ENCODE assay signal across 8 mouse cellular contexts in the genomic region with DNA sequence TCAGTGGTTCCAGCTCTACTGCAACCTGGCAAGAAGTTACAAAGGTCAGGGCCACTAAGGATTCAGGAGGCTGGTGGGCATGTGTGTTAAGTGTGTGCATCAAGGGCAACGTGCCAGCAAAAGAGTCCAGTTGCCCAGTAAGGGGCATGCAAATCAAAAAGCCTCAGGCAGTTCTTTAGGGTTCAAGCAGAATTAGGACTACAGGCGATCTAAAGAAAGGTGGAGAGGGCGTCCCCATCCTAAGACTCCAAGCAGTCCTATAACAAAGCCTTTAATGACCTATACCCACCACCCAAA. TPM values are rescaled to one million over a fixed set of nuclear protein-coding genes. Genes with fewer than 3 reads are reported as not detected.
DNase-seq lines count a peak whose midpoint lies in the region; ATAC-seq and TF ChIP-seq lines count a peak whose summit lies in the region.

No protein-coding gene starts in this region.

- 0 out of 2 replicates have a peak, but pooled peaks cover 7% of the 10 kb centered on the region for H3K36me3 ChIP-seq in hindbrain, embryonic 11.5 days (ENCODE audit: control insufficient read depth, insufficient read depth, low read length)
- peaks cover 61% of the 10 kb centered on the region for H3K36me3 ChIP-seq in limb, embryonic 15.5 days

- peaks cover 8% of the 10 kb centered on the region; the same call in 1 of the 2 replicates for H3K4me1 ChIP-seq in bone marrow, adult 2 months (ENCODE audit: control insufficient read depth, insufficient read depth, low read length)
- peaks cover 10% of the 10 kb centered on the region for H3K4me1 ChIP-seq in hindbrain, embryonic 11.5 days (replicated peaks; ENCODE audit: control insufficient read depth, insufficient read depth, low read length)
- H3K4me1 ChIP-seq in limb, embryonic 15.5 days = peaks cover 45% of the 10 kb centered on the region

- WGBS in bone marrow, adult 2 months = 14% methylated on average over 3 of the region's 3 CpGs
- WGBS in hindbrain, embryonic 11.5 days = 26% methylated on average over 3 of the region's 3 CpGs
- 19% methylated on average over 3 of the region's 3 CpGs for WGBS in limb, embryonic 15.5 days

- TF ChIP-seq CTCF in gastrocnemius, adult 2 months (IDR thresholded peaks at IDR 0.05) = no peak
- no peak for TF ChIP-seq CTCF in bone marrow, adult 2 months (IDR thresholded peaks at IDR 0.05; ENCODE audit: control insufficient read depth, insufficient read depth, low read length)

- peak overlapping the region; percentile 79 for H3K9ac ChIP-seq in hindbrain, embryonic 11.5 days (ENCODE audit: low read depth, low read length)
- H3K9ac ChIP-seq in limb, embryonic 15.5 days = peak overlapping the region; percentile 91

- TF ChIP-seq POLR2A in bone marrow, adult 2 months (IDR thresholded peaks at IDR 0.05; ENCODE audit: borderline replicate concordance, control insufficient read depth, low read depth, low read length) = no peak

- peak overlapping the region; percentile 91 for H3K4me3 ChIP-seq in gastrocnemius, adult 2 months
- peak overlapping the region; percentile 92 for H3K4me3 ChIP-seq in bone marrow, adult 2 months (replicated peaks; ENCODE audit: control insufficient read depth, low read depth, low read length)
- peak overlapping the region; percentile 69 for H3K4me3 ChIP-seq in hindbrain, embryonic 11.5 days (ENCODE audit: low read depth, low read length)
- peak overlapping the region; percentile 75 for H3K4me3 ChIP-seq in limb, embryonic 15.5 days

- peak overlapping the region; percentile 75 for H3K4me2 ChIP-seq in hindbrain, embryonic 11.5 days (replicated peaks; ENCODE audit: low read depth, low read length)
- peak overlapping the region; percentile 74 for H3K4me2 ChIP-seq in limb, embryonic 15.5 days

- H3K27me3 ChIP-seq in hindbrain, embryonic 11.5 days (ENCODE audit: control insufficient read depth, insufficient read depth, low read length) = no peaks in the 10 kb centered on the region
- no peaks in the 10 kb centered on the region for H3K27me3 ChIP-seq in limb, embryonic 15.5 days

- H3K9me3 ChIP-seq in hindbrain, embryonic 11.5 days (ENCODE audit: control insufficient read depth, low read length) = no peaks in the 10 kb centered on the region
- H3K9me3 ChIP-seq in limb, embryonic 15.5 days = no peaks in the 10 kb centered on the region

- no peak for DNase-seq in gastrocnemius, adult 2 months
- DNase-seq in gastrocnemius, postnatal 25 days = no peak
- DNase-seq in hindbrain, embryonic 11.5 days (ENCODE audit: low spot score) = no peak
- DNase-seq in thymus, postnatal 0 days (ENCODE audit: low spot score) = no peak
- no peak for DNase-seq in embryo, embryonic 10 days (ENCODE audit: low spot score)

- ATAC-seq in hindbrain, embryonic 11.5 days (ENCODE audit: low FRiP score) = no peak
- ATAC-seq in limb, embryonic 15.5 days (ENCODE audit: insufficient number of reproducible peaks, low FRiP score, low TSS enrichment, low read depth) = no peak
- ATAC-seq in granulocyte monocyte progenitor cell, adult 5-6 weeks (replicated peaks; ENCODE audit: poor library complexity, severe bottlenecking) = no peak

- peak overlapping the region; percentile 97 for H3K27ac ChIP-seq in gastrocnemius, adult 2 months
- H3K27ac ChIP-seq in bone marrow, adult 2 months (ENCODE audit: control insufficient read depth, insufficient read depth, low read depth, low read length, poor library complexity) = peak overlapping the region; percentile 95
- peak overlapping the region; percentile 79 for H3K27ac ChIP-seq in hindbrain, embryonic 11.5 days (ENCODE audit: low read depth, low read length)
- peak overlapping the region; percentile 93 for H3K27ac ChIP-seq in limb, embryonic 15.5 days

- intact Hi-C loops in gastrocnemius, adult 2 months (cut with DNase I) = loop anchor here (10.0 kb wide), 1 partner anchor 651 kb away; the partner anchor contains the start of genes Gabarap and Phf23

RNA-seq across cellular contexts. Expression of gene Rnf167, which starts 0.8 kb away (rescaled TPM):
- 10 to 100 TPM; 35.0 to 38.4 TPM for total RNA-seq in gastrocnemius, adult 2 months (2021)
- 10 to 100 TPM; 29.5 to 32.6 TPM for total RNA-seq in gastrocnemius, postnatal 25 days (2021)
- 125 and 265 TPM in 2 replicates for polyA plus RNA-seq in bone marrow, adult 2 months (2011; ENCODE audit: insufficient read depth, insufficient read length, low replicate concordance, missing spikeins)
- 86.6 and 94.3 TPM in 2 replicates for polyA plus RNA-seq in hindbrain, embryonic 11.5 days (2014; fragmentation: Nextera tagmentation; extraction: Ambion mirVana)
- polyA plus RNA-seq in limb, embryonic 15.5 days (2015; fragmentation: Nextera tagmentation; extraction: Ambion mirVana) = 124 TPM in 2 replicates
- total RNA-seq in granulocyte monocyte progenitor cell, adult 5-6 weeks (2014; fragmentation: Nextera tagmentation) = 35.4 and 51.1 TPM in 2 replicates
- total RNA-seq in granulocyte monocyte progenitor cell, adult 5-6 weeks (2017) = 32.7 and 34.6 TPM in 2 replicates
- polyA plus RNA-seq in thymus, postnatal 0 days (2015; fragmentation: Nextera tagmentation; extraction: Ambion mirVana) = 214 and 226 TPM in 2 replicates

RNA-seq across cellular contexts. Expression of gene Slc25a11, which starts 1.1 kb away (rescaled TPM):
- total RNA-seq in gastrocnemius, adult 2 months (2021) = 100 to 1,000 TPM; 264 to 408 TPM
- total RNA-seq in gastrocnemius, postnatal 25 days (2021) = 100 to 1,000 TPM; 307 to 310 TPM
- 28.7 and 49.2 TPM in 2 replicates for polyA plus RNA-seq in bone marrow, adult 2 months (2011; ENCODE audit: insufficient read depth, insufficient read length, low replicate concordance, missing spikeins)
- 138 and 145 TPM in 2 replicates for polyA plus RNA-seq in hindbrain, embryonic 11.5 days (2014; fragmentation: Nextera tagmentation; extraction: Ambion mirVana)
- 165 and 188 TPM in 2 replicates for polyA plus RNA-seq in limb, embryonic 15.5 days (2015; fragmentation: Nextera tagmentation; extraction: Ambion mirVana)
- total RNA-seq in granulocyte monocyte progenitor cell, adult 5-6 weeks (2014; fragmentation: Nextera tagmentation) = 80.9 and 91.7 TPM in 2 replicates
- 63.3 and 67.7 TPM in 2 replicates for total RNA-seq in granulocyte monocyte progenitor cell, adult 5-6 weeks (2017)
- polyA plus RNA-seq in thymus, postnatal 0 days (2015; fragmentation: Nextera tagmentation; extraction: Ambion mirVana) = 137 and 139 TPM in 2 replicates

RNA-seq across cellular contexts. Expression of gene Gp1ba, which starts 7.3 kb away (rescaled TPM):
- not detected for total RNA-seq in gastrocnemius, adult 2 months (2021)
- total RNA-seq in gastrocnemius, postnatal 25 days (2021) = not detected
- polyA plus RNA-seq in bone marrow, adult 2 months (2011; ENCODE audit: insufficient read depth, insufficient read length, low replicate concordance, missing spikeins) = 8.6 and 28.3 TPM in 2 replicates
- polyA plus RNA-seq in hindbrain, embryonic 11.5 days (2014; fragmentation: Nextera tagmentation; extraction: Ambion mirVana) = 0.64 and 1.2 TPM in 2 replicates
- polyA plus RNA-seq in limb, embryonic 15.5 days (2015; fragmentation: Nextera tagmentation; extraction: Ambion mirVana) = 0.26 and 0.29 TPM in 2 replicates
- not detected in 2 replicates for total RNA-seq in granulocyte monocyte progenitor cell, adult 5-6 weeks (2014; fragmentation: Nextera tagmentation)
- not detected in 2 replicates for total RNA-seq in granulocyte monocyte progenitor cell, adult 5-6 weeks (2017)
- polyA plus RNA-seq in thymus, postnatal 0 days (2015; fragmentation: Nextera tagmentation; extraction: Ambion mirVana) = 0.06 and 0.13 TPM in 2 replicates

RNA-seq across cellular contexts. Expression of gene Pfn1, which starts 8.2 kb away (rescaled TPM):
- total RNA-seq in gastrocnemius, adult 2 months (2021) = 100 to 1,000 TPM; 252 to 257 TPM
- total RNA-seq in gastrocnemius, postnatal 25 days (2021) = 100 to 1,000 TPM; 284 to 293 TPM
- polyA plus RNA-seq in bone marrow, adult 2 months (2011; ENCODE audit: insufficient read depth, insufficient read length, low replicate concordance, missing spikeins) = 840 and 1,173 TPM in 2 replicates
- polyA plus RNA-seq in hindbrain, embryonic 11.5 days (2014; fragmentation: Nextera tagmentation; extraction: Ambion mirVana) = 1,409 and 1,523 TPM in 2 replicates
- 1,605 and 1,679 TPM in 2 replicates for polyA plus RNA-seq in limb, embryonic 15.5 days (2015; fragmentation: Nextera tagmentation; extraction: Ambion mirVana)
- 1,205 and 1,364 TPM in 2 replicates for total RNA-seq in granulocyte monocyte progenitor cell, adult 5-6 weeks (2014; fragmentation: Nextera tagmentation)
- total RNA-seq in granulocyte monocyte progenitor cell, adult 5-6 weeks (2017) = 425 and 461 TPM in 2 replicates
- polyA plus RNA-seq in thymus, postnatal 0 days (2015; fragmentation: Nextera tagmentation; extraction: Ambion mirVana) = 2,783 and 3,382 TPM in 2 replicates

RNA-seq across cellular contexts. Expression of gene Eno3, which starts 10.8 kb away (rescaled TPM):
- 1,000 to 10,000 TPM; 7,153 to 7,488 TPM for total RNA-seq in gastrocnemius, adult 2 months (2021)
- total RNA-seq in gastrocnemius, postnatal 25 days (2021) = 1,000 to 10,000 TPM; 7,828 to 7,878 TPM
- 14.7 and 29.8 TPM in 2 replicates for polyA plus RNA-seq in bone marrow, adult 2 months (2011; ENCODE audit: insufficient read depth, insufficient read length, low replicate concordance, missing spikeins)
- 23.2 and 26.2 TPM in 2 replicates for polyA plus RNA-seq in hindbrain, embryonic 11.5 days (2014; fragmentation: Nextera tagmentation; extraction: Ambion mirVana)
- polyA plus RNA-seq in limb, embryonic 15.5 days (2015; fragmentation: Nextera tagmentation; extraction: Ambion mirVana) = 71.5 and 252 TPM in 2 replicates
- total RNA-seq in granulocyte monocyte progenitor cell, adult 5-6 weeks (2014; fragmentation: Nextera tagmentation) = 14.9 and 18.9 TPM in 2 replicates
- total RNA-seq in granulocyte monocyte progenitor cell, adult 5-6 weeks (2017) = 4.5 and 5.9 TPM in 2 replicates
- polyA plus RNA-seq in thymus, postnatal 0 days (2015; fragmentation: Nextera tagmentation; extraction: Ambion mirVana) = 13.1 and 14.7 TPM in 2 replicates
